Mouse (Mus musculus) myocyte (in vitro differentiated cells): ENCODE data around the gene Sh3pxd2a.

Experiments used
- CEBPB ChIP-seq: IDR thresholded peaks from 2 replicates; pipeline ENCODE4 v1.6.1; 2011; ENCODE audit warnings: mild to moderate bottlenecking, moderate library complexity; ENCODE audit not compliant: poor library complexity, insufficient read depth, severe bottlenecking
- E2F4 ChIP-seq: IDR thresholded peaks from one replicate; pipeline ENCODE4 v1.6.1; 2011; ENCODE audit warnings: mild to moderate bottlenecking, control low read depth, moderate library complexity; ENCODE audit not compliant: insufficient read depth
- MAX ChIP-seq: IDR thresholded peaks from one replicate; pipeline ENCODE4 v1.6.1; 2011; ENCODE audit warnings: low read depth, mild to moderate bottlenecking, control low read depth
- MYOD1 ChIP-seq, 3 experiments: IDR thresholded peaks; one replicate each; pipeline ENCODE4 v1.6.1; 2011; ENCODE audit warnings: control low read depth in 2 of 3, low read depth in 2 of 3, mild to moderate bottlenecking in 2 of 3, moderate library complexity in 1 of 3; ENCODE audit not compliant: insufficient read length in 2 of 3, control insufficient read depth in 1 of 3
- MYOG ChIP-seq, 3 experiments: IDR thresholded peaks; one replicate each; pipeline ENCODE4 v1.6.1; 2011; ENCODE audit warnings: control low read depth in 2 of 3, low read depth in 2 of 3, mild to moderate bottlenecking in 2 of 3; ENCODE audit not compliant: insufficient read length in 2 of 3, control insufficient read depth in 1 of 3, insufficient read depth in 1 of 3
- POLR2A ChIP-seq: IDR thresholded peaks from one replicate; pipeline ENCODE4 v1.6.1; 2011; ENCODE audit warnings: low read depth, mild to moderate bottlenecking, control low read depth, moderate library complexity; ENCODE audit not compliant: insufficient read length
- POLR2AphosphoS2 ChIP-seq: IDR thresholded peaks from one replicate; pipeline ENCODE4 v1.6.1; 2011; ENCODE audit warnings: low read depth, control low read depth; ENCODE audit not compliant: insufficient read length
- REST ChIP-seq: IDR thresholded peaks from one replicate; pipeline ENCODE4 v1.6.1; 2011; ENCODE audit warnings: mild to moderate bottlenecking, control low read depth, moderate library complexity; ENCODE audit not compliant: insufficient read depth, insufficient read length
- SRF ChIP-seq: IDR thresholded peaks from one replicate; pipeline ENCODE4 v1.6.1; 2011; ENCODE audit warnings: low read depth; ENCODE audit not compliant: control insufficient read depth, insufficient read length
- TCF12 ChIP-seq: IDR thresholded peaks from one replicate; pipeline ENCODE4 v1.6.1; 2011; ENCODE audit warnings: mild to moderate bottlenecking, control low read depth; ENCODE audit not compliant: poor library complexity, insufficient read depth, severe bottlenecking
- TCF3 ChIP-seq: IDR thresholded peaks from one replicate; pipeline ENCODE4 v1.6.1; 2011; ENCODE audit warnings: low read depth, control low read depth; ENCODE audit not compliant: insufficient read length
- USF1 ChIP-seq: IDR thresholded peaks from one replicate; pipeline ENCODE4 v1.6.1; 2011; ENCODE audit warnings: low read depth, mild to moderate bottlenecking, control low read depth, moderate library complexity

GRCm38 (mm10) chr19:47484110-47484509 is 19.9 kb upstream of the Sh3pxd2a start:
- TF ChIP-seq MAX (no peak), POLR2A (no peak), USF1 (no peak), TCF12 (no peak), E2F4 (no peak), CEBPB (no peak), MYOG (IDR thresholded peaks at IDR 0.05; ENCODE audit: control insufficient read depth in 1 of 3, insufficient read depth in 1 of 3, insufficient read length in 2 of 3, low read depth in 2 of 3) (no peak), TCF3 (no peak), MYOD1 (IDR thresholded peaks at IDR 0.05; ENCODE audit: control insufficient read depth in 1 of 3, insufficient read length in 2 of 3, low read depth in 2 of 3) (no peak), POLR2AphosphoS2 (no peak), REST (no peak), SRF (no peak)
